Mouse (Mus musculus) cerebellum, adult 2 months (tissue): ENCODE data around the gene Zscan26.

Experiments
- CTCF ChIP-seq: fragments of 200-500 bp; IDR thresholded peaks from 2 replicates; pipeline ENCODE4 v1.5.1; 2011; ENCODE audit warnings: low read depth, mild to moderate bottlenecking, control low read depth, low read length, moderate library complexity, borderline replicate concordance; ENCODE audit not compliant: insufficient read depth
- POLR2A ChIP-seq: fragments of 200-500 bp; IDR thresholded peaks from 2 replicates; pipeline ENCODE4 v1.6.1; 2011; ENCODE audit warnings: low read length, control low read depth, borderline replicate concordance; ENCODE audit not compliant: insufficient read depth

DNA sequence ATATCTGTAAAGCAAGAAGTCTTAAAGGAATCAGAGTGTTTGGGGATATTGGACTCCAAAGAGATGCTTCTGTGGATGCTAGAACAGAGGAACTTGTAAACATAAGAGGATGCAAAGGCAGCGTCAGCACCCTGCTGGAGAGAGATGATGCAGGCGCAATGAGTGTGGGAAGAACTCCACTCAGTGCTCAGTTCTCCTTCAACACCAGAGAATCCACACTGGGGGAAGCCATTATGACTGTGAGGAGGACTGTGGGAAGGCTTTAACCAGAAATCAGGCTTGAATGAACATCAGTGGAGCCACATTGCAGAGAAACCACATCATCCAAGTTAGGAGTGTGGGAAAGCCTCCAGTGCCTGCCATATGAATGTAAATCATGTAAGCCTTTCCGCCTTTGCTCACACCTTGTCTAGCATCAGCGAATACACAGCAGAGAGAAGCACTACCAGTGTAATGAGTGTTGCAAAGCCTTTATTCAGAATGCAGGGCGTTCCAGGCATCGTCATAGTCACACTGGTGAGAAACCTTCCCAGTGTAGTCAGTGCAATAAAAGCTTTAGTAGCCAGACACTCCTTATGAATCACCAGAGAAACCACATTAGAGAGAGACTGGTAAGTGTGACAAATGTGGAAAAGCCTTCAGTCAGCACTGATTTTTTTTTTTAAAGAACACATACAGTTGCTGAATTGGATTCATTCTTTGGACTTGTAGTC is 36.1 kb downstream of the Zscan26 start:
- TF ChIP-seq POLR2A (no peak), CTCF (no peak)
